Mouse (Mus musculus) limb, embryonic 15.5 days (tissue): Measurements from ENCODE around the gene 4930469K13Rik. TPM values are rescaled to one million over a fixed set of nuclear protein-coding genes. Genes with fewer than 3 reads are reported as not detected.
"Not testable (repeated sequence)": the region's sequence is repeated elsewhere in the genome, so short reads cannot be mapped to it uniquely, and the experiment has no call there.

ENCODE experiments used
- ATAC-seq: fragments of 200-750 bp; cut with Nextera tagmentation; 2 replicates; pipeline ENCODE4 v1.8.0; 2017; ENCODE audit warnings: low read depth, moderate TSS enrichment; ENCODE audit not compliant: insufficient number of reproducible peaks, low FRiP score, low TSS enrichment
- H3K27ac ChIP-seq: fragments of 300-500 bp; sonication (generic); 2 replicates; pipeline ENCODE4 v1.5.1; 2015; ENCODE audit warnings: moderate library complexity, mild to moderate bottlenecking, inconsistent platforms
- H3K27me3 ChIP-seq: fragments of 300-500 bp; sonication (generic); 2 replicates; pipeline ENCODE4 v1.6.1; 2015; ENCODE audit warnings: inconsistent platforms
- H3K36me3 ChIP-seq: fragments of 300-500 bp; sonication (generic); 2 replicates; pipeline ENCODE4 v1.6.1; 2015; ENCODE audit warnings: inconsistent platforms
- H3K4me1 ChIP-seq: fragments of 300-500 bp; sonication (generic); 2 replicates; pipeline ENCODE4 v1.6.1; 2015; ENCODE audit warnings: inconsistent platforms
- H3K4me2 ChIP-seq: fragments of 300-500 bp; sonication (generic); 2 replicates; pipeline ENCODE4 v1.6.1; 2015; ENCODE audit warnings: mild to moderate bottlenecking, inconsistent platforms
- H3K4me3 ChIP-seq: fragments of 300-500 bp; sonication (generic); 2 replicates; pipeline ENCODE4 v1.5.1; 2015; ENCODE audit warnings: mild to moderate bottlenecking, inconsistent platforms
- H3K9ac ChIP-seq: fragments of 300-500 bp; sonication (generic); 2 replicates; pipeline ENCODE4 v1.6.1; 2015; ENCODE audit warnings: inconsistent platforms
- H3K9me3 ChIP-seq: fragments of 300-500 bp; sonication (generic); 2 replicates; pipeline ENCODE4 v1.6.1; 2016; ENCODE audit warnings: inconsistent platforms
- WGBS: fragments of 180-500 bp; shearing (Covaris S2); methylation state at CpG from one replicate; pipeline ENCODE4 v1.1.7; 2015; 5-methylcytosine and 5-hydroxymethylcytosine counted together
- polyA plus RNA-seq: library from polyadenylated mRNA; unstranded; fragments of >200 nt; fragmentation: Nextera tagmentation; extraction: Ambion mirVana; gene quantifications from 2 replicates; pipeline ENCODE4 v1.2.1, GENCODE M21; 2015

Gene 4930469K13Rik
- polyA plus RNA-seq: 0.44 TPM in 1 of 2 replicates, not detected in the other

DNA sequence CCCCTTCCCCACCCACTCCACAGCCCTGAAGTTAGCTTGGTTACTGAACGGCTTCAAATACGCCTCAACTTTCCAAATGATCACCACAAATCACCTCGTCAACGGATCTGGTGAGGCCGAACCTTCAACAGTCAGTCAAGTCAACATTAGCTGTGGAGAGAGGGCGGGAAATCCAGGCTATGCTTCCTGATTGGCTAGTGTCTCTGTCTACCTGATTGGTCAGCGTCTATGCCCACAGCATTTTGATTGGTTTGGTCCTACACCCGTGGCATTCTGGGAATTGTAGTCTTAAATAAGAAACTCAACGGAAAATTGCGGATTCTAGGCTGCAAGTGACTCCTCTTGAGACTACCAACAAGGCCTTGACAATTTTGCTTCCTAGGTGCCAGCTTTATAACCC, at the start of gene 4930469K13Rik:
TSS of gene 4930469K13Rik (minus strand) at position 133 of the 400 bp plus-strand sequence.
- Histone ChIP-seq H3K4me1 (no peaks in the 10 kb centered on the region), H3K4me3 (no peak within 1 kb of the TSS), H3K27me3 (no peaks in the 10 kb centered on the region), H3K36me3 (no peaks in the 10 kb centered on the region), H3K9me3 (no peaks in the 10 kb centered on the region), H3K27ac (no peak within 1 kb of the TSS), H3K4me2 (no peak within 1 kb of the TSS), H3K9ac (no peak within 1 kb of the TSS)
- WGBS: 84% methylated on average over 10 of the region's 10 CpGs
- no peak for ATAC-seq

- Histone ChIP-seq H3K4me2 (no peak overlapping the region), H3K9me3 (no peaks in the 10 kb centered on the region), H3K36me3 (no peaks in the 10 kb centered on the region), H3K4me3 (no peak overlapping the region), H3K9ac (no peak overlapping the region), H3K4me1 (no peaks in the 10 kb centered on the region), H3K27ac (no peak overlapping the region), H3K27me3 (no peaks in the 10 kb centered on the region)
- 78% methylated on average over 5 of the region's 5 CpGs for WGBS
- no peak for ATAC-seq
Observed at GRCm38 (mm10) chr11:34146934-34147333, 48.6 kb upstream of the 4930469K13Rik start.

- ATAC-seq: no peak
- Histone ChIP-seq H3K4me2 (no peak overlapping the region), H3K4me1 (no peaks in the 10 kb centered on the region), H3K4me3 (no peak overlapping the region), H3K9me3 (no peaks in the 10 kb centered on the region), H3K27me3 (no peaks in the 10 kb centered on the region), H3K27ac (no peak overlapping the region), H3K9ac (no peak overlapping the region), H3K36me3 (no peaks in the 10 kb centered on the region)
- 62% methylated on average over 4 of the region's 4 CpGs for WGBS
Observed at GRCm38 (mm10) chr11:34144421-34144820, 46.1 kb upstream of the 4930469K13Rik start.

DNA sequence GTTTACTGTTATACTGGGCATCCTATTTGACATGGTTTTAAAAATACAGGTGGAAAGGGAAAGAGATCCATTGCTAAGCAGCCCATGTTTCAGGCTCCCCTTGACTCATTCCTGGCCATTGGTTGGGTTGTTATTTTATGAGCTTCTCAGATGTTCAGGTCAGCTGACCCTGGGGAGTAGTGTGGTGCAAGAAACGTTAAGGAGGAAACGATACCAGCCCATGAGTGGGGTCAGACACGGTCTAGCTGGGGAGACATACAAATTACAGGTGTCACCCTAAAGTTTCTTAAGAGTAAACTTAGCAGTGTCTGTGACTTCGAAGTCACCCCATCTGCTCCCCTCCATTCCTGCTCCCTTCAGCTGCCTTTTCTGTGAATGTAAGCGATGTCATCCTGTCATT, 45.6 kb upstream of the 4930469K13Rik start:
- Histone ChIP-seq H3K36me3 (no peaks in the 10 kb centered on the region), H3K27ac (no peak overlapping the region), H3K4me1 (no peaks in the 10 kb centered on the region), H3K4me2 (no peak overlapping the region), H3K9me3 (no peaks in the 10 kb centered on the region), H3K27me3 (no peaks in the 10 kb centered on the region), H3K9ac (no peak overlapping the region), H3K4me3 (no peak overlapping the region)
- 57% methylated on average over 5 of the region's 5 CpGs for WGBS
- no peak for ATAC-seq

DNA sequence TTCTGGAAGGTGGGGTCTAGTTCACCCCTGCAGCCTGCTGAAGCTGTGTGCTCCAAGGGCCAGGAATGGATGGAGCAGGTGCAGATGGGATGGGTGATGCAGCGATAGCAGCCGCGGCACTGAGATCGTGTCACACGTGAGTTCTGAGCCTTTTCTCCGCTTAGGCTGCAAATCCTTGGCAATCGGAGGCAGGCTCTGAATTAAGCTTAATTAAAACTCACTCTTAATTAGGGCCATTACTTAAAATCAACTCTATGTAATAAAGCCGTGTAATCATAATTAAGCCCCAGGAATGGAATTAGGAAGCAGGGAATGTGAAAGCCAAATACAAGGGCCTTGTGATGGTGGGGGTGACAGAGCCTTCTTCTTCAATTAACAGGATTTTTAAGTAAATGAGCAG, 40.9 kb upstream of the 4930469K13Rik start:
- H3K9me3 ChIP-seq: no peaks in the 10 kb centered on the region
- WGBS: 85% methylated on average over 8 of the region's 8 CpGs
- H3K4me1 ChIP-seq: no peaks in the 10 kb centered on the region
- no peak for ATAC-seq
- H3K36me3 ChIP-seq: no peaks in the 10 kb centered on the region
- H3K27ac ChIP-seq: no peak overlapping the region
- H3K9ac ChIP-seq: no peak overlapping the region
- H3K4me2 ChIP-seq: no peak overlapping the region
- no peak overlapping the region for H3K4me3 ChIP-seq
- H3K27me3 ChIP-seq: no peaks in the 10 kb centered on the region

DNA sequence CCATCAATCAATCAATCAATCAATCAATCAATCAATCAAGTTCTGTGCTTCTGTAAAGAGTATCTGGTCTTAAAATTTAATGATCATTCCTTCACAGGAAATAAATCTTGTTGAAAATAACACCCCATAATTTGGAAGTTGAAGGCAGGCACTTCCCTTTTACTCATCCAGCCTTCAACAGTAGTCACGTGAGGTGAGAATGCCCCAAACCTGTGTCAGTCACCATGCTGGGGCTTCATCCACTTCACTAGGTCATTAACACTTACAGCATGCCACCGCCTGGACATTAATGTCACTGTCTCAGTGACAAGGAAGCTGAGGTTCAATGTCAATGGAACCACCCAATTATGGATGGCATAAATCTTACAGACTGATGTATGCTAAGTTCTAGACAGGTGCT, 30.1 kb upstream of the 4930469K13Rik start:
- no peak for ATAC-seq
- Histone ChIP-seq H3K4me2 (no peak overlapping the region), H3K36me3 (no peaks in the 10 kb centered on the region), H3K4me1 (no peaks in the 10 kb centered on the region), H3K27ac (no peak overlapping the region), H3K9me3 (no peaks in the 10 kb centered on the region), H3K9ac (no peak overlapping the region), H3K27me3 (no peaks in the 10 kb centered on the region), H3K4me3 (no peak overlapping the region)
- 55% methylated on average over 2 of the region's 2 CpGs for WGBS

DNA sequence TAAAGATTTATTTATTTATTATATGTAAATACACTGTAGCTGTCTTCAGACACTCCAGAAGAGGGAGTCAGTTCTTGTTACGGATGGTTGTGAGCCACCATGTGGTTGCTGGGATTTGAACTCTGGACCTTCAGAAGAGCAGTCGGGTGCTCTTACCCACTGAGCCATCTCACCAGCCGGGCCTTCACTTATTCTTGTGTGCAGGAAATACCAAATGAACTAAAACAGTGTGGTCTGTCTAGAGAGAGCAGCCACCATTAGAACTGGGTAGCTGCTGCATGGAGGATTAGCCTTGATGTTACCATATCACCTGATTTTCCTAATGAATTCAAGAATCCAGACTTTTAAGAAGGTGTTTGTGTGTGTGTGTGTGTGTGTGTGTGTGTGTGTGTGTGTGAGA, 27.4 kb upstream of the 4930469K13Rik start:
- not testable (repeated sequence) for ATAC-seq, H3K9me3 ChIP-seq

DNA sequence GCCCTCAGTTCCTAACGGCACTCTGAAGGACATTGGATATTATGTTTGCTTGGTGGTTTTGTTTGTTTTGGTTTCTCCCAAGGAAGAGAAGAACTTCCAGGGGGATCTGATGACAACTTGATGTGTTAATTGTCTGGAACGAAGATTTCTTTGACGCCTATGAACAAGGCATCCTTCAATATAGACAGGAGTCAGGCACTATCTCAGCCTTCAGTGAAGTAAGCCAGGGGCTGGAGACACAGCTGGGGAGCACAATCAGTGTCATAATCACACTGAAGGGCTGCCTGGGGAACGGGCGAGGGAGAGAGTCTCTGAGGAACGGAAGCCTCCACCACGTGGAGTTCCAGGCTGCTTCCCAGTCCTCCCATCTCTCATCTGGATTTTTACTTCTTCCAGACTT, 26.5 kb upstream of the 4930469K13Rik start:
- Histone ChIP-seq H3K4me3 (no peak overlapping the region), H3K36me3 (no peaks in the 10 kb centered on the region), H3K9ac (no peak overlapping the region), H3K27ac (no peak overlapping the region), H3K27me3 (no peaks in the 10 kb centered on the region), H3K4me2 (no peak overlapping the region), H3K4me1 (no peaks in the 10 kb centered on the region), H3K9me3 (no peaks in the 10 kb centered on the region)
- ATAC-seq: no peak
- WGBS: 45% methylated on average over 7 of the region's 7 CpGs

More for the DNA sequence above, 27.4 kb upstream of the 4930469K13Rik start:
- not testable (repeated sequence) for H3K27me3 ChIP-seq, H3K4me2 ChIP-seq, H3K9ac ChIP-seq, H3K4me3 ChIP-seq, H3K36me3 ChIP-seq, H3K27ac ChIP-seq, H3K4me1 ChIP-seq
- 70% methylated on average over 3 of the region's 3 CpGs for WGBS

DNA sequence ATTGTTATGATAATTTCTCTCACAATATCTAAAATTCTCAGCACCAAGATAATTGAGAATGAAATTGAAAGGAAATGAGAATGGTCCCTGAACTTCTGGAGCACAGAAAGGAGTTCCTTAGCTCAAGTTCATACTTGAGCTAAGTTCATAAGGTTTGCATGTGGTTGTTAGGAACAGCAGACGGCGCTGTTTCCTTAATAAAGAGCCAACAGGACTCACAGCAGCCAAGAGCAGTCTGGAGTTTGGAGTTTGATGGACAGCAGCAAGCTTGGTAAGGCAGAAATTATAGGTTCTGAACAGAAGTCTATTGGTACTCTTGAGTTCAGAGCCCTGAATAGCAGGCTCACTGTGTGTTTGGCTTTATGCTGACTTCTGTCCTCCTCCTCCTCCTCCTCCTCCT, 24.8 kb upstream of the 4930469K13Rik start:
- Histone ChIP-seq H3K36me3 (no peaks in the 10 kb centered on the region), H3K9ac (no peak overlapping the region), H3K4me3 (no peak overlapping the region), H3K27ac (no peak overlapping the region), H3K4me2 (no peak overlapping the region), H3K27me3 (no peaks in the 10 kb centered on the region), H3K4me1 (no peaks in the 10 kb centered on the region), H3K9me3 (no peaks in the 10 kb centered on the region)
- no peak for ATAC-seq
- 4% methylated on average over 2 of the region's 2 CpGs for WGBS

DNA sequence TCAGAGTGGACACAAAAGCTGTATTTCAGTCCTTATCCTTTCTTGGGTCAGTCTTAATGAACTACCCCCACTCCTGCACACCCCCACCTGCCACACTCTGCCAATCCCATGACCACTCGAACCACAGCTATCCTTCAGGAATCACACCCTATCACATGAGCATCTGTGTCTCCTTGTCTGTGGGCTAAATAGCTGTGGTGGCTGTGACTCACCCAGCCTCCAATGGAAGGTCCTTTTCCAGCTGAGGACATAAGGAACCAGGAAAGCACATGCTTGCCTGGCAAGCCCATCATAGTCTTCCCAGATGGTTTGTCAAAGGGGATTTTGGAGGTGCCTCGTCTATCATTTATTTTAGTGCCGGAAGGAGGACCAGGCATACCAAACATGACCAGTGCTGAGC, 20.0 kb upstream of the 4930469K13Rik start:
- H3K27me3 ChIP-seq: no peaks in the 10 kb centered on the region
- 66% methylated on average over 3 of the region's 3 CpGs for WGBS
- no peak overlapping the region for H3K4me2 ChIP-seq
- no peaks in the 10 kb centered on the region for H3K9me3 ChIP-seq
- no peak overlapping the region for H3K4me3 ChIP-seq
- H3K36me3 ChIP-seq: no peaks in the 10 kb centered on the region
- no peaks in the 10 kb centered on the region for H3K4me1 ChIP-seq
- no peak overlapping the region for H3K9ac ChIP-seq
- ATAC-seq: no peak
- H3K27ac ChIP-seq: no peak overlapping the region

DNA sequence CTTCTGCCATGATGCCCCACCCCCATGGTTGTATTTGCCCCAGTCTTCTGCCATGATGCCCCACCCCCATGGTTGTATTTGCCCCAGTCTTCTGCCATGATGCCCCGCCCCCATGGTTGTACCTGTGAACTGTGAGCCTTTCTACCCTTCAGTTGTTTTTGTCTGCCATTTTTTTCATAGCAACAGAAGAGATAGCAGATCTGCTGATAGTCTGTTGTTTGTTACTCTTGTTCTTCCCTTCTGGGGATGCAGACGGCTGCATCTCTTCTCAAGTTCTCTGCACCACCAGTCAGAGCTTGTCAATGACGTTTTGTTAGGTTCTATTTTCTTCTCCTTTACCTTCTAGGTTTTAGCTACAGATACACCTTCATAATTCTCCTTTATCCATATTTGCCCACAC, 19.2 kb upstream of the 4930469K13Rik start:
- no peaks in the 10 kb centered on the region for H3K4me1 ChIP-seq

GRCm38 (mm10) chr11:34116572-34117135, 18.3 kb upstream of the 4930469K13Rik start:
- Histone ChIP-seq H3K9me3 (no peaks in the 10 kb centered on the region), H3K27ac (no peak overlapping the region), H3K4me1 (no peaks in the 10 kb centered on the region), H3K36me3 (no peaks in the 10 kb centered on the region), H3K4me2 (no peak overlapping the region), H3K4me3 (no peak overlapping the region), H3K9ac (no peak overlapping the region), H3K27me3 (no peaks in the 10 kb centered on the region)
- WGBS: 49% methylated on average over 2 of the region's 2 CpGs
- ATAC-seq: no peak

More for the DNA sequence above, 19.2 kb upstream of the 4930469K13Rik start:
- Histone ChIP-seq H3K4me3 (no peak overlapping the region), H3K9ac (no peak overlapping the region), H3K4me2 (no peak overlapping the region), H3K27me3 (no peaks in the 10 kb centered on the region), H3K36me3 (no peaks in the 10 kb centered on the region), H3K9me3 (no peaks in the 10 kb centered on the region), H3K27ac (no peak overlapping the region)
- 78% methylated on average over 3 of the region's 3 CpGs for WGBS
- no peak for ATAC-seq

GRCm38 (mm10) chr11:34113760-34114159, 15.4 kb upstream of the 4930469K13Rik start:
- no peak overlapping the region for H3K4me3 ChIP-seq
- no peak overlapping the region for H3K4me2 ChIP-seq
- no peak overlapping the region for H3K9ac ChIP-seq
- no peaks in the 10 kb centered on the region for H3K36me3 ChIP-seq
- no peak for ATAC-seq
- no peaks in the 10 kb centered on the region for H3K27me3 ChIP-seq
- 63% methylated on average over 2 of the region's 2 CpGs for WGBS
- H3K4me1 ChIP-seq: no peaks in the 10 kb centered on the region
- no peaks in the 10 kb centered on the region for H3K9me3 ChIP-seq
- no peak overlapping the region for H3K27ac ChIP-seq
